Mouse (Mus musculus) retina, embryonic 14.5 days (tissue): Measurements from ENCODE around the gene Rtp2.

ENCODE experiments used
- DNase-seq: peaks from one replicate; pipeline ENCODE4 v3.0.0-alpha.2; 2015; ENCODE audit warnings: low spot score

Gene Rtp2

DNA sequence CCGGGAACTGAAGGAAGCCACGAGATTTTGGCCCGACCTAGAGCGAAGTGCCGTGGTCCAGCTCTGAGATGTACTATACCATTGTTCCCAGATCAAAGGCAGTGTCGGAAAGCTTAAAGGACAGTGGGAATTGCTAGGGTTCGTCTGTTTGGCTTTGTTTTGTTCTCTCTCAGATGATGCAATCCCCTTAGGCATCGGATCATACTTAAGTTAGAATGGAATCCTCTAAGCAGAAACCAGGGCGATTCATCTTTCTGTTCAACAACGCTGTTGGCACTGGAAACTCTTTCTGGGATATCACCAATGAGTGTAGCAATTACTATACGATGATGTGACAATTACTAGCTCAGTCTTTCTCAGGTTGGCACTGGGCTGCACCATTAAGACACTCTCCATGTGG lies at the start of gene Rtp2:
Rtp2 (minus strand) TSS at position 101 of the 400 bp plus-strand sequence.
- no peak for DNase-seq

DNA sequence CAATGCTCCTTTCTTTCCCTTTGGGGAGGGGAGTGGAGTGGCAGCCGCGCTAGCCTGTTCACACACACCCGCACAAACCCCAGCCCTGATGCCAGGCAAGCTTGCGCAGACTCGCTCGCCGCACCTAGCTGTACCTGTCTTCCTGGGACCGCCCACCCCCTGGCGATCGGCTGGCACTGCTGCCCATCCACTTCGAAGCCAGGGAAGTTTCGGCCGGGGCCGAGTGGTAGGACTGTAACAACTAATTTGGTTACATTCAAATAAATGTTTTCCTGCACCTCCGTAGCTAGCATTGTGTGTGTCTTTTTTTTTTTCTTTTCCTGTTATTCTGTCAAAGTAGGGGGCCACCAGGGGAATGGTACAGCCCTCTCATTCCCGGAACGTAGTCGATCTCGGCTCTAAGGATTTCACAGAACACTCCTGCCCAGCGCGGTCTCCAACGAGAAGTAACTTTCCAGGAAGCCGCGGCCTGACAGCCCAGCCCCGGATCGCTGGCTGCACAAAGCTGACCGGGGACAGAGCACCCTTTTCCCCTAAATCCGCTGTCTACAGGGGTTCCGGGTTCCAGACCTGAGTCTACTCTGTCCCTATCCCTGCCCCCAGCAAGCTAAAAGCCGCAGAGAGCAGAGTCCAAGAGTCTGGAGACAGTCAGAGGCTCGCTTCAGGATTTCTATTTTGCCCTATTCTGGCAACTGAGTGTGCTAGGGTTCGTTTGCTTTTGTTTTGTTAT lies 49.0 kb upstream of the Rtp2 start:
- peak; percentile 38 for DNase-seq

DNA sequence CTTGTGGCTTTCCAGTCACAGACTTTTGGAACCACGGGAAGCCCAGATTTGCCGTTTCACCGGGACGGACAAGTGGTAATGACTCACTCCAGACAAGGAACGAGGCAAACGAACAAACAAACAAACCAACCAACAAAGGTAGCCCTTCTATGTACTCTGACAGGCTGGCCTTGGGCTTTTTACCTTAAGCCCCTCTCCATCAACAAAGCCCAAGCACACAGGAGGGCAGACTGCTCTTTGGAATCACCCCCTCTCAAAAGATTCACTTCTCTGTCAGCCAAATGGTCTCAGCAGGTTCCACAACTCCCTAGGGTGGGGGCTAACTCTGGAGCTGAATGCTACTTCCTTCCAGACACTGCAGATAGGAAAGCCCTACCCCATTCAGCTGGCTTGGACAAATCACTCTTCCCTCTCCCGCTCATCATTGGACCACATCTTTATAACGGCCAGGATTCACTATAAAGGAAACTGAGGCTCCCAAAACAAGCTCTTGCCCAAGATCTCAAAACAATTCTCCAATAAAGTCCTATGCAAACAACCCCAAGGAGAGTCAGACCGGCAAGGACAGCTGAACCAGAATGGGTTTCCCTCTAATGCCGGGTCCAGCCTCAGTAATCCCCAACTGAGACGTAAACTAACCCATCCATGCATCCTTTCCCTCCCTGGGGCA lies 48.1 kb upstream of the Rtp2 start:
- peak; percentile 19 for DNase-seq

- DNase-seq = no peak
Measured at GRCm38 (mm10) chr16:23979446-23979845, 47.3 kb upstream of the Rtp2 start.

DNA sequence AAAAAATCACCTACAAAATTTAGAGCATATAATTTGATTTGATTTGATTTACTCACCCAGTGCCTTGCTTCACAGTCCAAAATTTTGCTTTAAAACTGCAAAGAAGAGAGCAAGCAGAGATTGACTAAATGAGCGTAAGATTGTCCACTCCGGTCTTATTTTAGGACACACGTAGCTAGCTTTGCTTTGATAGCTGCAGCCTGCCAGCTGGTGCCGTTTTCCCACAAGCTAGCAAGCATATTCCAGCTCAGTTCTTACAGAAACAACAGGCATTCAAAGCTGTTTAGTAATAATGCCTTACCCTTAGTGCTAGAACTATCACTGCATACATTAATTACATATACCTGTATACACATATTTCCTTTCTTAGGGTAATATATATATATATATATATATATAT lies 46.3 kb upstream of the Rtp2 start:
- DNase-seq = no peak

- DNase-seq = no peak
Measured at GRCm38 (mm10) chr16:23977732-23978131, 45.5 kb upstream of the Rtp2 start.

DNA sequence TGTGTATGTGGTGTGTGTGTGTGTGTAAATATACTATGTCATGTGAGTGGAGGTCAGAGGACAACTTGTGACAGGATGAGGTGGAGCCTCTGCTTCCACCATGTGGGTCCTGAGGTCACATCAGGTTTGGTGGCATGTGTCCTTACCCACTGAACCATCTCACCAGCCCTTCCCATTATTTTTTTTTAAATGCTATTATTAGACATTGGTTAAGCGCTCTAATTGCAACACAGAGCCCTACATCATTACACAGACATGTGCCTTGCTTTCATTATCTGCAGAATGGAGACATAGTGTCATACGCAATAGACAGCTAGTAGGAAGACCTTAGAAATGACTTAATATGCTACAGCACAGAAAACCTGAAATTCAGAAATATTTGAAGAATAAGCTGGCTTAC lies 44.0 kb upstream of the Rtp2 start:
- no peak for DNase-seq

- no peak for DNase-seq
Measured at GRCm38 (mm10) chr16:23973635-23974367, 41.6 kb upstream of the Rtp2 start.

DNA sequence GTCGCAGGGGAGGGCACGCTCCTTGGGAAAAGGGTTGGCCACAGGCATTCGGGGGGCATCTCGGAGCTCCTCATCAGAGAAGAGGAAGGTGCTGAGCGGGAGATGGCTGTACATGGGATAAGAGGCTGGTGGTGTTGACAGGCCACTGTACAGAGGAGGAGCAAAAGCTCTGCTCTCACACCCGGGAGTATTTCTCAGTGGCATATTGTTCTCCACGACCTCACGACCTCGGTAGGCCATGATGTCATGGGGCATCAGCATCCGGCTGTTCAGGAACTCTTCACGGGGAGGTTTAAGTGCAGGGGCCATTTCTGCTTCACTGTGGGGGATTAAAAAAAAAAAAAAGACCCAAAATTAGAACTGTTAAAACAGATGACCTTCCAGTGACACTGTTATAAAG lies 40.7 kb upstream of the Rtp2 start:
- peak; percentile 26 for DNase-seq

- DNase-seq = no peak
Measured at GRCm38 (mm10) chr16:23972126-23972740, 40.0 kb upstream of the Rtp2 start.

- no peak for DNase-seq
Measured at GRCm38 (mm10) chr16:23969919-23970318, 37.7 kb upstream of the Rtp2 start.

- DNase-seq = no peak
Measured at GRCm38 (mm10) chr16:23968888-23969287, 36.7 kb upstream of the Rtp2 start.

GRCm38 (mm10) chr16:23967301-23967700 lies 35.1 kb upstream of the Rtp2 start:
- DNase-seq = no peak

GRCm38 (mm10) chr16:23966066-23966465 lies 33.9 kb upstream of the Rtp2 start:
- no peak for DNase-seq

GRCm38 (mm10) chr16:23964706-23965367 lies 32.6 kb upstream of the Rtp2 start:
- DNase-seq = no peak

- no peak for DNase-seq
Measured at GRCm38 (mm10) chr16:23963896-23964668, 31.9 kb upstream of the Rtp2 start.

DNA sequence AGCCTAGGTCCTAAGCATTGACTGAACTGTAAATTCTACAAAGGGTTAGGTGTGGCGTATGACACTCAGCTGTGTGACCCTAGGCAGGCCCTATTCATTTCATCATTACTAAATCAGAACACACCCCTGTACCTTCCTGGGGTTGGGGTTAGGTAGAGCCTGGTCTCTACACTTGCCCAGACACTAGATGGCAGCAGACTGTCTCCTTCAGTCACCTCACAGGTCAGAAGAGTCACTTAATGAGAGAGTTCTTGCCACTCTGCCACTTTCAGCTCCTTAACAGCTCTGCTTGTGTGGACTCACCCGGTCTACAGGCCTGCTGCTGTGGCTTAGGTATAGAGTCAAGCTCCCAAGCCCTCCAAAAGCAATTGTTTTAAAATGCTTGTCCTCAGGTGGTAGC lies 30.2 kb upstream of the Rtp2 start:
- DNase-seq = no peak

- no peak for DNase-seq
Measured at GRCm38 (mm10) chr16:23958938-23959337, 26.7 kb upstream of the Rtp2 start.

DNA sequence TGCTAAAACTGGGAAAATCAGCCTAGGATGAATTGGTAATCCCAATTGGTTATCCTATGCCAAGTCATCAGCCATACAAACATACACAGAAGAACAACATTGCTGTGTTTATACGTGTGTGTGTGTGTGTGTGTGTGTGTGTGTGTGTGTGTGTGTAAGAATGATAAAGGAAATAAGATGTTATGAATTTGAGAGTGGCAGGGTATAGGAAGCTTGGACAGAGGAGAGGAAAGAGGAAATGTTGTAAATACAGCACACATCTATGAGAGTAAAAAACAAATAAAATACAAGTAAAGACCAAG lies 21.7 kb upstream of the Rtp2 start:
- no peak for DNase-seq

- peak; percentile 80 for DNase-seq
Measured at GRCm38 (mm10) chr16:23953189-23953958, 21.2 kb upstream of the Rtp2 start.
